Mouse (Mus musculus) limb, embryonic 10.5 days (tissue): ENCODE measurements around the gene Gse1. TPM values are rescaled to one million over a fixed set of nuclear protein-coding genes. Genes with fewer than 3 reads are reported as not detected.

Source experiments
- DNase-seq: peaks from one replicate; pipeline ENCODE4 v3.0.0-alpha.2; 2017; ENCODE audit warnings: low spot score
- H3K27ac ChIP-seq: fragments of 300-500 bp; sonication (generic); 2 replicates; pipeline ENCODE4 v1.5.1; 2016; ENCODE audit warnings: mild to moderate bottlenecking
- H3K27me3 ChIP-seq: fragments of 300-500 bp; sonication (generic); 2 replicates; pipeline ENCODE4 v1.6.1; 2016; ENCODE audit warnings: low read depth, mild to moderate bottlenecking; ENCODE audit not compliant: poor library complexity, severe bottlenecking
- H3K36me3 ChIP-seq: fragments of 300-500 bp; sonication (generic); 2 replicates; pipeline ENCODE4 v1.6.1; 2016; ENCODE audit warnings: mild to moderate bottlenecking, moderate library complexity
- H3K4me1 ChIP-seq: fragments of 300-500 bp; sonication (generic); 2 replicates; pipeline ENCODE4 v1.6.1; 2016
- H3K4me3 ChIP-seq: fragments of 300-500 bp; sonication (generic); 2 replicates; pipeline ENCODE4 v1.5.1; 2016; ENCODE audit warnings: mild to moderate bottlenecking, moderate library complexity
- H3K9me3 ChIP-seq: fragments of 300-500 bp; sonication (generic); replicated peaks from 2 replicates; pipeline ENCODE4 v1.6.1; 2016; ENCODE audit warnings: mild to moderate bottlenecking
- WGBS: fragments of 180-500 bp; shearing (Covaris S2); methylation state at CpG from one replicate; pipeline ENCODE4 v1.1.7; 2016; 5-methylcytosine and 5-hydroxymethylcytosine counted together
- polyA plus RNA-seq: library from polyadenylated mRNA; unstranded; fragments of >200 nt; fragmentation: Nextera tagmentation; extraction: Ambion mirVana; gene quantifications from 2 replicates; pipeline ENCODE4 v1.2.1, GENCODE M21; 2016

The Gse1 gene
- polyA plus RNA-seq, 1 experiment from 2014 or later, result 6.7 TPM

DNA sequence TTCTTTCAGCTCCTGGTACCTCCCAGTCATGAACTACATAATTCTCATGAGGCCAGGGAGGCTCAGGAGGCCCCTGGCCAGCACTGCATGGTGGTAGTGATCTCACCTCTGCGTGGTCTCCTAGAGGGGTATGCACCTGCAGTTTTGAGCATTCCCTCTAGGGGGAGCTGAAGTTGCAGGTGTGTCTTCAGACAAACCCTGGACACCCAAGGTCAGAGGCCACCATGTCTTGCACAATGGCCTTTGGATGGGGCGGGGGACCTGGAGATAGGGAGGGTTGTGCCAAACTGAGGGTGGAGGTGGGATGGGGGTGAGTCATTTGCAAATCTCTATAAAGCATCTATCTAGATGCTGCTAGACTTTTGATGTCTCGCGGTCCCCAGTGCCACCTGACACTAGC lies 87.4 kb downstream of the Gse1 start:
- Histone ChIP-seq H3K4me3 (no peak overlapping the region), H3K4me1 (peaks cover 52% of the 10 kb centered on the region), H3K27ac (no peak overlapping the region), H3K27me3 (peaks cover under 1% of the 10 kb centered on the region; the same call in 1 of the 2 replicates), H3K36me3 (no peaks in the 10 kb centered on the region; the same call in 1 of the 2 replicates), H3K9me3 (no peaks in the 10 kb centered on the region)
- no peak for DNase-seq
- WGBS, result 92% methylated on average over 4 of the region's 4 CpGs

DNA sequence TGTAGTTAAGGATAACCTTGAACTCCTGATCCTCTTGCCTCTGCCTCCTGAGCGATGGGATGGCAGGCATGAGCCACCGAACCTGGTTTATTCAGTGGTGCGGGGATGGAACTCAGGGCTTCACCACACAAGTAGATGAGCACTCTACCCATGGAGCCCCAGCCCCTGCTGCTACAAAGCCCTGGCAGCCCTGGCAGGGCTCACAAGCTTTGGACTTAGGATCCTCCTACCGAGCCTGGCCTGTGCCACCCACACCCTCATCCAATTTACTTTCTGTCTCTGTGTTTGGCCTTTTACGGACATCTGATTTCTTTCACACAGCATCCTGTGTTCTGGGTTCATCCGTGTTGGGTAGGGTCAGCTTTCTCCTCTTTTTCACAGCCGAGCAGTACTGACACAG lies 88.5 kb downstream of the Gse1 start:
- H3K9me3 ChIP-seq, result no peaks in the 10 kb centered on the region
- no peak overlapping the region for H3K4me3 ChIP-seq
- no peak for DNase-seq
- no peaks in the 10 kb centered on the region for H3K27me3 ChIP-seq
- no peaks in the 10 kb centered on the region; the same call in 1 of the 2 replicates for H3K36me3 ChIP-seq
- 89% methylated on average over 7 of the region's 7 CpGs for WGBS
- H3K27ac ChIP-seq, result peak overlapping the region; percentile 65; the same call in 1 of the 2 replicates
- H3K4me1 ChIP-seq, result peaks cover 47% of the 10 kb centered on the region

DNA sequence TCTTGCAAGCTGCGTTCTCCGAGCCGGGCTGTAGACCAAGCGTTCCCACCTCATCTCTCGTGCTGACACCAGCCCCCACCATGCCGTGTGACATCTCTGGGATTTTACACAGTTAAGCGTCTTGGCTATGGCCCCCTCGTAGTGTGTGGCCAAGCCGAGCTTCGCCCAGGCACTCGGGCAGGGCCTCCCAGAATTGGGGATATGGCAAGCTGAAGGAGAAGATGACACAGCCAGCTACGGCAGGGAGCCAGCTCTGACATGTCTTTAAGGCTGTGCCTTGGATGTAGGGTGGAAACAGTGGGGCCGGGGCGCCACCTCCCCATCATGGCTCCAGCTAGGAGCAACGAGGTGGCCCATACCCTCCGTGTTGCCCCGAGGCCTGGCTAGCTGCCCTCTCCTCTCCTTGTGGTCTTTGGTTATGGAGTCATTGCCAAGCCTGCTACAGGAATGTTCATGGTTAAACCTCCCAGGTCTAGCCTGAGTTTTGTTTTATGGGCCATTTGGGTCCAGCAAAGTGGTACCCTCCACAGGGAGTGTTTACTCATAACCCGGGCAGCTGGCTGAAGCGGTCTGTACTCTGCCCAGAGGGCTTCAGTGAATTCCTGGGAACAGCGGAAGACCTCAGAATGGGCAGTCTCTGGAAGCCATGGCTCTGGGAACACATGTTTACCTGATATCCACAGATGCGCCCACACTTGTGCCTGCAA lies 89.0 kb downstream of the Gse1 start:
- DNase-seq, result no peak

DNA sequence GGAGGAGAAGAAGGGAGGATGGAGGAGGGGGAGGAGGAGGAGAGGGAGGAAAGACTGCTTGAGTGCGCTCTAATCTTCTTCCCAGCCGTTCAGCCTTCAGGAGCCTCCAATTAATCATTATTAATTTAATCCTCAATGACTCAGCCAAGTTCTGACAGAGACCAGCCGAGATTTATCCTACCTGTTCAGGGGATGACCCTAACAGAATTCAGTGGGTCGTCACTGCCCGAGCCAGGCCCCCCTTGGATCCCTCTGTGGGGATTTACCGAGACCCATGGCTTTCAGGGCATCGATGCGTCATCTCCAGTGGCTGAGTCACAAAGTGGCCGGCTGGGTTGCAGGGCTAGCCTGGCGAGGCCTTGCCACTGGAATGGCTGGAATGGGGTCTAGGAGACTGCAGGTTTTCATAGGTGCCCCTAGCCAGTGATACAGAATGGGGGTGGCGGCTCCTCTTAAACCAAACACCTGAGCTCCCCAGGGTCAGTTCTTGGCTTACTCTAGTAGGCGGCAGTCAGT lies 90.3 kb downstream of the Gse1 start:
- H3K4me1 ChIP-seq, result peaks cover 61% of the 10 kb centered on the region
- WGBS, result 68% methylated on average over 12 of the region's 12 CpGs
- H3K27ac ChIP-seq, result no peak overlapping the region; the same call in 1 of the 2 replicates

More for the DNA sequence above, 89.0 kb downstream of the Gse1 start:
- Histone ChIP-seq H3K27me3 (no peaks in the 10 kb centered on the region), H3K27ac (peak overlapping the region; percentile 65), H3K4me1 (peaks cover 50% of the 10 kb centered on the region), H3K9me3 (no peaks in the 10 kb centered on the region), H3K36me3 (no peaks in the 10 kb centered on the region; the same call in 1 of the 2 replicates), H3K4me3 (no peak overlapping the region)
- 92% methylated on average over 21 of the region's 21 CpGs for WGBS

DNA sequence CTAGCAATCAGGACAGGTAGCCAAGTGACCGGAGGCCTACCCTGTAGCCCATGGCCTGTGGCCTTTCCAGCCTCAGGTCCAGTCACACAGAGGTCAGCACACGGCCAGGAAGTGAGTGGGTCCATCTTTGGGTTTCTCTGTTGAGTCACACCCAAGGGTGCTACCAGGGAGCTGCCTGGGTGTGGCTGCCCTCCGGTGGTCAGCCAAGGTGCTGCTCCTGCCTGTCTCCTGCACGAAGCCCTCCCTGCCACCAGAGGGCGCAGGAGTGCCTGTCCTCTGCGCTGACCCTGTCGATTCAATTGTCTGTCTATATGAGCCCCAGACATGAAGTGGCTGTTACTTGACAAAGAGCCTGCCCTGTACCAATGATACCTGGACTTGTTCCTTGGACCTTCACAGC lies 91.2 kb downstream of the Gse1 start:
- 0 out of 2 replicates have a peak, but pooled peaks cover 3% of the 10 kb centered on the region for H3K27me3 ChIP-seq
- WGBS, result 25% methylated on average over 7 of the region's 7 CpGs
- H3K27ac ChIP-seq, result 0 out of 2 replicates have a peak overlapping the region, but pooled peaks have one; percentile 42

More for the DNA sequence above, 90.3 kb downstream of the Gse1 start:
- DNase-seq, result no peak
- H3K4me3 ChIP-seq, result no peak overlapping the region
- H3K9me3 ChIP-seq, result no peaks in the 10 kb centered on the region
- no peaks in the 10 kb centered on the region; the same call in 1 of the 2 replicates for H3K36me3 ChIP-seq
- H3K27me3 ChIP-seq, result no peaks in the 10 kb centered on the region

DNA sequence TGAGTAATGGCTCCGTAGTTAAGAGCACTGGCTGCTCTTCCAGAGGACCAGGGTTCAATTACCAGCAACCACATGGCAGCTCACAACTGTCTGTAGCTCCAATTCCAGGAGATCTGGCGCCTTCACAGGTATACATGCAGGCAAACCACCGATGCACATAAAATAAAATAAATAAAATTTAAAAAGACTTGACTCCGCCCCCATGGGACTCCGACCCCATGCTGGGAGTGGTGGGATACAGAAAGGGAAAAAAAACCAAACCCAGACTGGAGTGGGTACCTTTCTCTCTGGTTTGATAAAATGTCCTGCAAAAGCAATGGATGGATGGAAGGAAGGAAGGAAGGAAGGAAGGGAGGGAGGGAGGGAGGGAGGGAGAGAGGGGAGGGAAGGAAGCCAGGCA lies 91.9 kb downstream of the Gse1 start:
- Histone ChIP-seq H3K27me3 (0 out of 2 replicates have a peak, but pooled peaks cover 4% of the 10 kb centered on the region), H3K4me3 (no peak overlapping the region), H3K9me3 (no peaks in the 10 kb centered on the region), H3K36me3 (no peaks in the 10 kb centered on the region; the same call in 1 of the 2 replicates), H3K27ac (no peak overlapping the region), H3K4me1 (peaks cover 73% of the 10 kb centered on the region)
- 88% methylated on average over 5 of the region's 5 CpGs for WGBS
- no peak for DNase-seq

More for the DNA sequence above, 91.2 kb downstream of the Gse1 start:
- DNase-seq, result peak; percentile 87
- H3K9me3 ChIP-seq, result no peaks in the 10 kb centered on the region
- no peaks in the 10 kb centered on the region; the same call in 1 of the 2 replicates for H3K36me3 ChIP-seq
- no peak overlapping the region for H3K4me3 ChIP-seq
- peaks cover 66% of the 10 kb centered on the region for H3K4me1 ChIP-seq

DNA sequence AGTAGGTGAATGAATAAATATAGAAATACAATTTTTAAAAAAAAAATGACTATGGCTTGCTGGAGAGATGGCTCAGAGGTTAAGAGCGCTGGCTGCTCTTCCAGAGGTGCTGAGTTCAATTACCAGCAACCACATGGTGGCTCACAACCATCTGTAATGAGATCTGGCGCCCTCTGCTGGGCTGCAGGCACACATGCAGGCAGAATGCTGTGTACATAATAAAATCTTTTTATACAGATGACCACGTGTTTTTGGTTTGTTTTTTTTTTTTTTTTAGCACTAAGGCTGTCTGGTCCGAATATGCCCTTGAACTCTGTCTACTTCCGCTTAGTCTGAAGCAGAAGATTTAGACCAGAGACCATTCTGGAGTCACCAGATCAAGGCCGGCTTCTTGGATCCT lies 93.5 kb downstream of the Gse1 start:
- peak overlapping the region; percentile 85 for H3K27ac ChIP-seq
- WGBS, result 42% methylated on average over 6 of the region's 6 CpGs
- H3K36me3 ChIP-seq, result no peaks in the 10 kb centered on the region; the same call in 1 of the 2 replicates
- H3K9me3 ChIP-seq, result no peaks in the 10 kb centered on the region
- H3K4me1 ChIP-seq, result peaks cover 81% of the 10 kb centered on the region
- DNase-seq, result peak; percentile 73
- H3K27me3 ChIP-seq, result 0 out of 2 replicates have a peak, but pooled peaks cover 4% of the 10 kb centered on the region
- H3K4me3 ChIP-seq, result no peak overlapping the region

DNA sequence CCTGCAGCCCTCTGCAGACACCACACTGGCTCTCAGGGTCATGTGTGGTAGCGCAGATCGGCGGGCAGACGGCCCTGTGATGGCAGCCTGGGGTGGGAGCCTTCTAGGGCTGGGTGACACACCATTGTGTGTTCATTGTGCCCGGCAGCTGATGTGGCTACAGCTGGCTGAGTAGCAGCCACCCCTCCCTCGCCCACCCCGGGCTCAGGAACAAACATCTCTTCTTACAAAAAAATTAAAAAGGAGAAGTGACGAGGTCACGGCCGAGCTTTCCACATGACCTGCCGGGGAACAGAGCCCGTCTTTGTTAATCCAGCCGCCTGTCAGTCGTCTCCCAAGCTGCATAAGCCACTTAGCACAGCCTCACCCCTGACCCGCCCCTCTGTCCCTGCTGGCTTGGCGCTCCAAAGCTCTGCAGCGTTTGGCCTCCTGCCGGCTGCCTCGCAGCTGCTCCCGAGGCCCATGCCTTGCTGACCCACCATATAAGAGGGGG lies 94.7 kb downstream of the Gse1 start:
- Histone ChIP-seq H3K27ac (peak overlapping the region; percentile 85), H3K9me3 (no peaks in the 10 kb centered on the region), H3K36me3 (no peaks in the 10 kb centered on the region), H3K27me3 (0 out of 2 replicates have a peak, but pooled peaks cover 4% of the 10 kb centered on the region), H3K4me3 (no peak overlapping the region), H3K4me1 (peaks cover 74% of the 10 kb centered on the region)
- peak; percentile 74 for DNase-seq
- WGBS, result 6% methylated on average over 20 of the region's 20 CpGs

DNA sequence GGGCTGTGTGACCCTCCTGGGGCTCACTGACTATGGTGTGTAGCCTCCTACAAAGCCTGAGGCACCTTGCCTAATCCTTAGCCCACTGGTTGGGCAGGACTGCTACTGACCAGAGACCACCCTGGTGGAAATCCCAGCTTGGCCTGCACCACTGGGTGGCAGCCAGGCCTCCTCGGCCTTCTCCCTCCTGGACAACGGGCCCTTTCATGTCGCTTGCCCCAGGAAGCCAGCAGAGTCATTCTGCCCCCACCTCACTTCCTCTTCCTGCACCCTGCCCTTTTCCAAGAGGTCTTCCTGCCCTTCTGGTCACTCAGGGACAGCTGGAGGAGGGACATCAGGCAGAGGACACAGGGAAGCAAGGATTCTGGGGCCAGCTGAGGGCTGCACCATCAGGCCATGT lies 96.3 kb downstream of the Gse1 start:
- Histone ChIP-seq H3K36me3 (no peaks in the 10 kb centered on the region), H3K27me3 (0 out of 2 replicates have a peak, but pooled peaks cover 4% of the 10 kb centered on the region), H3K4me1 (peaks cover 66% of the 10 kb centered on the region), H3K4me3 (no peak overlapping the region), H3K9me3 (no peaks in the 10 kb centered on the region), H3K27ac (peak overlapping the region; percentile 85)
- DNase-seq, result no peak
- WGBS, result 52% methylated on average over 3 of the region's 3 CpGs

DNA sequence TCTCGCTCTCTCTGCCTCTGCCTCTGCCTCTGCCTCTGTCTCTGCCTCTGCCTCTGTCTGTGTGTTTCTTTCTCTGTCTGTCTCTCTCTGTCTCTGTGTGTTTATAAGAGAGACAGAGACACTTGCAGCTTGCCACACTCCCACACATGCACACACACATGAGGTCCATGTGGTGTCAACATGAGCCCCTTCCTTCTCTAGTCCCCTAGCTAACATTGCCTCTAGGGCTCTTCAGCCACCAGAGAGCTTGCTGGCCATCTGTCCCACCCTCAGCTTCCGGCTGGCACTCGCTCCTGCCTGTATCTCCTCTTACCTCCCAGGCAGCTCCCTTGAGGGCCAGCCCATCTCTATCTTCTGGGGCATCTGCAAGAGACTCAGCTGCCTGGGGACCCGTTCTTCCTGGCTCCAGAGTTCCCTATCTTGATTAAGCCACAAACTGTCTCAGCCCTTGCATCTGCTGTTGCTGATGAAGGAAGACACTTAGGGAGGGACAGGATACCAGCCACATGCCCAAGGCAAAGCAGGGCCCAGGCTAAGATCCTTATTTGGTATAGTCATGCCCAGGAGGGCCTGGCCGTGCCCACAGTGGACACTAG lies 97.0 kb downstream of the Gse1 start:
- H3K4me1 ChIP-seq, result peaks cover 63% of the 10 kb centered on the region
- peak overlapping the region; percentile 85 for H3K27ac ChIP-seq
- H3K27me3 ChIP-seq, result 0 out of 2 replicates have a peak, but pooled peaks cover 4% of the 10 kb centered on the region
- H3K36me3 ChIP-seq, result no peaks in the 10 kb centered on the region
- DNase-seq, result no peak
- H3K4me3 ChIP-seq, result no peak overlapping the region
- H3K9me3 ChIP-seq, result no peaks in the 10 kb centered on the region
- WGBS, result 70% methylated on average over 5 of the region's 5 CpGs

DNA sequence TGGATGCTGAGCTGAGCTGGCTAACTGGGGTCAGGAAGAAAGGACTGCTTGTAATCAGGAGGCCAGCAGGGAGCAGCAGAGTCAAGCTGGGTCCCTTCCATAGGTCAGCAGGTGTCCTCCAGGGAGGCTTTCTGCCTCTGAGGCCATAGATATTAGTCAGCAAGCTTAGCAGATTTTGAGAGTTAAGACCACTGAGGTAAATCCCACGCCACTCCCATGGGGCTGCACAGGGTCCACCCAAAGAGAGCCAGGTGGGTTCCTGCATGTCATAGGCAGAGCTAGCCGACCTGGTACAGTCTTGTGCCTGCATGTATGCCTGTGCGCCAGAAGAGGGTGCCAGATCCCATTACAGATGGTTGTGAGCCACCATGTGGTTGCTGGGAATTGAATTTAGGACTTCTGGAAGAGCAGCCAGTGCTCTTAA lies 98.9 kb downstream of the Gse1 start:
- no peaks in the 10 kb centered on the region for H3K9me3 ChIP-seq
- H3K4me3 ChIP-seq, result no peak overlapping the region
- 46% methylated on average over 3 of the region's 3 CpGs for WGBS
- peaks cover 73% of the 10 kb centered on the region for H3K4me1 ChIP-seq
- H3K27ac ChIP-seq, result no peak overlapping the region; the same call in 1 of the 2 replicates
- H3K27me3 ChIP-seq, result 0 out of 2 replicates have a peak, but pooled peaks cover 4% of the 10 kb centered on the region
- no peaks in the 10 kb centered on the region for H3K36me3 ChIP-seq
- no peak for DNase-seq

DNA sequence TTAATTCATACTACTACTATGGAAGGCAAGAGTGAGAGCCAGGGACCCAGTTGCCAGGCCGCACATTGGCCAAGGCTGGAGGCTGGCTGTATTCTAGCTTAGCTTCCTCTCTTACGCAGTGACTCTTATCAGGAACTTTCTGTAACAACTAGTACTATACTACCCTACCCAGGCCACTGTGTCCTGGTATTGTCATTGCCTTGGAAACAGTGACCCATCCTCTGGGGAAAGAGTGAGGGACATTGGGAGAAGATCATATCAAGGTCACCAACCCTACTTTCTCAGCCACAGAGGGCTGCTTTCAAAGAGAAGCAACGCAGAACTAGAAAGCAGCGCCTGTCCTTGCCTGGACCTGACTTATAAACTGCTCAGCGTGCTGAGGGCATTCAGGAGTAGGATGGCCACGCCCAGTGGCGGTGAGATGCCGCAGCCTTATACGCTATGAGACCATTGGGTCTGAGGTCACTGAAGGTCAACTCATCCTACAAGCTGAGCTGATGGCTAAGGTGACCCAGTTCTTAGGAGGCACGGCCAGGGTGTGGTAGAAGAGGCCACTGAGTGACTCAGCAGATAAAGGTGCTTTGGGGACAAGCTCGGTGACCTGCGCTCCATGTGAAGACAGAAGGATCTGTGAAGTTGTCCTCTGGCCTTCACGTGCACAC lies 100.2 kb downstream of the Gse1 start:
- Histone ChIP-seq H3K36me3 (no peaks in the 10 kb centered on the region), H3K4me1 (peaks cover 68% of the 10 kb centered on the region), H3K9me3 (no peaks in the 10 kb centered on the region), H3K27ac (no peak overlapping the region), H3K27me3 (0 out of 2 replicates have a peak, but pooled peaks cover 4% of the 10 kb centered on the region), H3K4me3 (no peak overlapping the region)
- no peak for DNase-seq
- WGBS, result 88% methylated on average over 13 of the region's 13 CpGs
